Mouse (Mus musculus): ENCODE results near the gene Nup54.

Nup54 gene

DNA sequence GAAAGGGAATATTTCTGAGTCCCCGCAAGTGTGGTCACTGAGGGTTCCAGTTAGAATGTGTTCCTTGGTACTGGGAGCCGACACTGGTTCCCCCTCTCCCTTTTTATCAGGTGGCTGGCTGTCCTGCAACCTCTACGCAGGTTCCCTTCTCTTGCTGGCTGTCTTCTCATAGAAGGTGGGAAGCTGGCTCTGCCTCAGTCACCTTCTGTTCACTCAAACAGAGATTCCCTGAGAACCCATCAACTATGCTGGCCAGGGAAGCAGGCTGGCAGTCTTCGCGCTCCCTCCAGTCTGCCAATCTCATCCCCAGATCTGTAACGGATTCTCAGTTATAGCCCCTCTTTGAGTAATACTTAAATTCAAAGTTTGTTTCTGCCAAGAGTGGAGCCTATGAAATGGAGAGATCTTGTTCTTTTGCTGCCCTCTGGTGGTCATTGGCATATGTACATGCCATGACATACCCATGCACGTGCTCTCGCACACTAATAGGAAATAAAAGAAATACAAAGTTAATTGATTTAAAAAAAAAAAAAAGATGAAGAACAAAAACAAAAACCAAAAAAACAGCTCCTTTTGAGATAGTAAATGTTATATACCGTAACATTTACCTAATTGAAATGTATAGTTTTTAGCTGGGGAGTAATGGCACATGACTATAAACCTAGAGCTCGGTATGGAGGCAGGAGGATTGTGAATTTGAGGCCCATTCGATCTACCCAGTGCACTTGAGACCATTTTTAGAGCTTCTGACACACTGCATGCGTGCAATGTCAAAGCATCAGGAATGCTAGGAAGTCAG is 53.3 kb downstream of the Nup54 start:
- TF ChIP-seq CTCF (conservative IDR thresholded peaks at IDR 0.05; ENCODE audit: low read length) (peak; percentile 65), POU5F1 (IDR thresholded peaks at IDR 0.05; ENCODE audit: borderline replicate concordance, low read length) (no peak)
- no peak overlapping the region for H3K4me3 ChIP-seq (replicated peaks; ENCODE audit: low read length)
- H3K9me3 ChIP-seq (ENCODE audit: low read length) = no peaks in the 10 kb centered on the region
- no peaks in the 10 kb centered on the region for H3K27me3 ChIP-seq (ENCODE audit: insufficient read depth, low read length)
- no peaks in the 10 kb centered on the region for H3K36me3 ChIP-seq (ENCODE audit: insufficient read depth, low read length)
- peaks cover 15% of the 10 kb centered on the region for H3K4me1 ChIP-seq (replicated peaks; ENCODE audit: low read depth, low read length)

DNA sequence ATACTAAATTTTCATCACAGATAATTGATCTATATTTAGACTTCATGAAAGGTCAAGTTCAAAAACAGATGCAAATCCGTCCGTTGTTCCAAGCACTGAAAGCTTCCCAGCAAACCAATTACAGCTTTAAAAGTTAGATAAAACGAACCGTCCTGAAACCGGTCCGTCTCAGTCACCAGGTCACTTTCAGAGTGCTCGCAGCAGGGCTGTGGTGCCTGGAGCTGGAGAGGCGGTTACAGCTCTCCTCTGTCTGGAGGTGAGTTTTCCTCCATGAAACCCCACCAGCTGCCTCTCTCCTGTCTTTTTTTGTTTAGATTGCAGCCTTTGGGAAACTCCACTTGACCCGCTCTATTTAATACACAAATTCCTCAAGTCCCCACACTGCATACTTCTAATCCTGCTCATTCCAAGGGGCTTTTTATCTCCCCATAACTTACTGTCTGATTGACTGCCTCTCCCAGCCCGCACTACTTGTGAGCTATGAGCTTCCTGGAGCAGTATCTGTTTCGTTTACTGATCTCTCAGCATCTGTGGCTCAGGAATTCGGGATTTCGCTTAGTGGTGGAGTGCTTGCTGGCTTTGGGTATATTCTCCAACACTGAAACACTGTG is 58.1 kb downstream of the Nup54 start:
- Histone ChIP-seq H3K27me3 (ENCODE audit: insufficient read depth, low read length) (peaks cover 18% of the 10 kb centered on the region), H3K4me3 (replicated peaks; ENCODE audit: low read length) (no peak overlapping the region), H3K9me3 (ENCODE audit: low read length) (no peaks in the 10 kb centered on the region), H3K36me3 (ENCODE audit: insufficient read depth, low read length) (no peaks in the 10 kb centered on the region), H3K4me1 (replicated peaks; ENCODE audit: low read depth, low read length) (peaks cover 11% of the 10 kb centered on the region; the same call in 1 of the 2 replicates)
- no peak for TF ChIP-seq POU5F1 (IDR thresholded peaks at IDR 0.05; ENCODE audit: borderline replicate concordance, low read length)
- no peak for TF ChIP-seq NANOG (IDR thresholded peaks at IDR 0.05; ENCODE audit: borderline replicate concordance, low read length)
- no peak for TF ChIP-seq CTCF (conservative IDR thresholded peaks at IDR 0.05; ENCODE audit: low read length)

DNA sequence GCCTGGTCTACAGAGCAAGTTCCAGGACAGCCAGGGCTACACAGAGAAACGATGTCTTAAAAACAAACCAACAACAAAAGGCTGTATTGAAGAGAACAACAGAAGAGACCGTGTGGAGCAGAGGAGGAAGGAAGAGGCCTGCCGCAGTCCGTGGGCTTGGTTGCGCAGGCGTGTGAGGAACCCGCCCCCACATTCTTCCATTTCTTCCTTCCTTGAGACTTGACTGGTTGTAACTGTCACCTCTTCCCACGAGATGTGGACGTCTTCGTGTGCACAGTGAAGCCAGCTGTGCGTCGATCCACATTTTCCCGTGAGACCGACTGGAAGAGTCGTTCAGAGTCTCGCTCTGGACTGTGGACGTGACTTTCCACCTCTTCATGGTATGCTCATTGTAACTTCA is 59.7 kb downstream of the Nup54 start:
- Histone ChIP-seq H3K4me3 (replicated peaks; ENCODE audit: low read length) (no peak overlapping the region), H3K36me3 (ENCODE audit: insufficient read depth, low read length) (no peaks in the 10 kb centered on the region), H3K9me3 (ENCODE audit: low read length) (no peaks in the 10 kb centered on the region), H3K27me3 (ENCODE audit: insufficient read depth, low read length) (peaks cover 21% of the 10 kb centered on the region), H3K4me1 (replicated peaks; ENCODE audit: low read depth, low read length) (peaks cover 12% of the 10 kb centered on the region)
- TF ChIP-seq POU5F1 (IDR thresholded peaks at IDR 0.05; ENCODE audit: borderline replicate concordance, low read length) = no peak
- no peak for TF ChIP-seq NANOG (IDR thresholded peaks at IDR 0.05; ENCODE audit: borderline replicate concordance, low read length)
- no peak for TF ChIP-seq CTCF (conservative IDR thresholded peaks at IDR 0.05; ENCODE audit: low read length)

DNA sequence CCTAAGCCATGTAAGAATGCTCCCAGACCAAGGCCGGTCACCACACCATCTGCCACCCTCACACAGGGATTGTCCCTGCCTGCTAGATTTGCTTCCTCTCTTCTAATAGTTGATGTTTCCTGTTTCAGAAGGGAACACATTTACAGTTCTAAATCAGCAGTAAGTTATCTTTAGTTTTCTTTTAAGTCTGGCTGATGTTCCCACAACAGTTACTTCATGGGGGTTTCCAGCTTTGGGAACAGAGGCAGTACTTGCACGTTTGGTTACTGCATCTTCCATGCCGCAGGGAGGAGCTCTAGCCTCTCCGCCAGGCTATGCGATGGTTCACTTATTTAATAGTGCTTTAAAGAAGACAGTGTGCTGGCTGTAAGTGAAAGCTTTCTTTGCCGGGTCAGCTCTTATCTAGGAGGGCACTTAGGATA is 60.3 kb downstream of the Nup54 start:
- Histone ChIP-seq H3K4me1 (replicated peaks; ENCODE audit: low read depth, low read length) (peaks cover 12% of the 10 kb centered on the region), H3K4me3 (replicated peaks; ENCODE audit: low read length) (no peak overlapping the region), H3K9me3 (ENCODE audit: low read length) (no peaks in the 10 kb centered on the region), H3K36me3 (ENCODE audit: insufficient read depth, low read length) (no peaks in the 10 kb centered on the region), H3K27me3 (ENCODE audit: insufficient read depth, low read length) (peaks cover 21% of the 10 kb centered on the region)
- TF ChIP-seq CTCF (conservative IDR thresholded peaks at IDR 0.05; ENCODE audit: low read length) (no peak), NANOG (IDR thresholded peaks at IDR 0.05; ENCODE audit: borderline replicate concordance, low read length) (no peak), POU5F1 (IDR thresholded peaks at IDR 0.05; ENCODE audit: borderline replicate concordance, low read length) (no peak)

DNA sequence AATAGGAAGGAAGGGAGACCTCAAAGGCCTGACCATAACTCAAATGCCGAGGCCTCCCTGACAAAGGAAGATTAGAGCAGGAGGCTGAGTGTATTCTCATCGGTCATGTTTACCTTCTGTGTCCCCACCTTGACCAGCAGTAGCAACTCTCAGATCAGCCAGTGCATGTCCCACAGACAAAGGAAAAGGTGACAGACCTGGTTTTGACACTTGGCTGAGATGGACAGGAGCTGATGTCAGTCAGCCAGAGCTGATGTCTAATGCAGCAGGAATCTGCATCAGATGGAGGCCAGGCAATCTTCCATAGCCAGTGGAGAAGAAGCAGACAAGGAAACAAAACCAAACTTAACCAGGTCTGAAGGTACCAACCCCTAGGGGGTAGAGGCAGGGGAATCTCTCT is 62.4 kb downstream of the Nup54 start:
- Histone ChIP-seq H3K36me3 (ENCODE audit: insufficient read depth, low read length) (no peaks in the 10 kb centered on the region), H3K27me3 (ENCODE audit: insufficient read depth, low read length) (peaks cover 24% of the 10 kb centered on the region), H3K9me3 (ENCODE audit: low read length) (no peaks in the 10 kb centered on the region), H3K4me3 (replicated peaks; ENCODE audit: low read length) (no peak overlapping the region), H3K4me1 (replicated peaks; ENCODE audit: low read depth, low read length) (peaks cover 12% of the 10 kb centered on the region)
- TF ChIP-seq CTCF (conservative IDR thresholded peaks at IDR 0.05; ENCODE audit: low read length) (no peak), NANOG (IDR thresholded peaks at IDR 0.05; ENCODE audit: borderline replicate concordance, low read length) (no peak), POU5F1 (IDR thresholded peaks at IDR 0.05; ENCODE audit: borderline replicate concordance, low read length) (no peak)

DNA sequence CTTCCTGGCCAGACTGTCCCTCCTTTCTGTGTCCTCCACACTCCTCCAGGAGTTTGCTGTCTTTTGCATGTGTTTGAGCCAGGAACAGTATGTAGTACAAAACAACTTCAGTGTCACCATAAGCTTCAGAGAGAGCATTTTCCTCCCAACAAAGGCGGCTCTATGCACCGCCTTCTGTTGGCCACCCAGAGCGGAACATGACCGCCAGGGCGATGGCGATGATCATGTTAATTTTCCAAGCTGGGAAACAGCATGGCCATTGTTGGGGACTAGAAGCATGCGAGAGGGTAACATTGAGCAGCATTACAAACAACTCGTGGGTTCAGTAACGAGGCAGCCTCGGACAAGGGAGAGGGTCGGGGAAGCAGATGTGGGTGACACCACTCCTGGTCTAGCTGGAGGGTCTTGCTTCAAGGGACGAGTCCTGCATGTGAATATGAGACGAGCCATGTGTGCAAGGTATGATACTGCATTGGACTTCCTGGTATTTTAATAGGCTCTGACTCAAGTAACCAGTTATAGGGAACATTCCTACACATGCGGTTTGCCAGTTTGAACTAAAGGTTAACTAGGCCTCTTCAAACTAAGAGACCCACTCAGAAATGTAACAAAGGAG is 63.5 kb downstream of the Nup54 start:
- Histone ChIP-seq H3K4me3 (replicated peaks; ENCODE audit: low read length) (0 out of 2 replicates have a peak overlapping the region, but pooled peaks have one; percentile 32), H3K36me3 (ENCODE audit: insufficient read depth, low read length) (no peaks in the 10 kb centered on the region), H3K9me3 (ENCODE audit: low read length) (no peaks in the 10 kb centered on the region), H3K4me1 (replicated peaks; ENCODE audit: low read depth, low read length) (peaks cover 7% of the 10 kb centered on the region), H3K27me3 (ENCODE audit: insufficient read depth, low read length) (peaks cover 24% of the 10 kb centered on the region)
- TF ChIP-seq POU5F1 (IDR thresholded peaks at IDR 0.05; ENCODE audit: borderline replicate concordance, low read length) = no peak
- no peak for TF ChIP-seq CTCF (conservative IDR thresholded peaks at IDR 0.05; ENCODE audit: low read length)
- TF ChIP-seq NANOG (IDR thresholded peaks at IDR 0.05; ENCODE audit: borderline replicate concordance, low read length) = no peak

DNA sequence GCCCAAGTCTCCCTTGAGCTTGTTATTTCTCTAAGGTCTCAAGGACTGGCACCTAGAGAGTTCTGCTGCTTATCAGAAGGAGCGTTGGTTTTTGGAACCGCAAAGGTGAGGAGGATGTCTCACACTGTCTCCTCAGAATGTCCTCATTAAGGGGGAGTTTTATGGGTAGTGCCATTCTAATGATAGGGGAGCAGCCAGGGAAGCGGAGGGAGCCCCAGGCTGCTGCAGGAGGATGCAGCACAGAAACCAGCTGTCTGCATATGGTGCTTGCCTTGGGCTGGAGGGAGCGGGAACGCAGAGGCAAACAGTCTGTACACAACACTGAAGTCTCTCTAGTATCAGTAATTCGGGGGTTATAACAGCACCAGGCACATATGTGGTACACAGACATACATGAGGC is 64.1 kb downstream of the Nup54 start:
- no peaks in the 10 kb centered on the region for H3K36me3 ChIP-seq (ENCODE audit: insufficient read depth, low read length)
- TF ChIP-seq NANOG (IDR thresholded peaks at IDR 0.05; ENCODE audit: borderline replicate concordance, low read length) (no peak), POU5F1 (IDR thresholded peaks at IDR 0.05; ENCODE audit: borderline replicate concordance, low read length) (no peak), CTCF (conservative IDR thresholded peaks at IDR 0.05; ENCODE audit: low read length) (no peak)
- H3K27me3 ChIP-seq (ENCODE audit: insufficient read depth, low read length) = peaks cover 21% of the 10 kb centered on the region
- peaks cover 7% of the 10 kb centered on the region for H3K4me1 ChIP-seq (replicated peaks; ENCODE audit: low read depth, low read length)
- no peaks in the 10 kb centered on the region for H3K9me3 ChIP-seq (ENCODE audit: low read length)
- H3K4me3 ChIP-seq (replicated peaks; ENCODE audit: low read length) = 0 out of 2 replicates have a peak overlapping the region, but pooled peaks have one; percentile 32

DNA sequence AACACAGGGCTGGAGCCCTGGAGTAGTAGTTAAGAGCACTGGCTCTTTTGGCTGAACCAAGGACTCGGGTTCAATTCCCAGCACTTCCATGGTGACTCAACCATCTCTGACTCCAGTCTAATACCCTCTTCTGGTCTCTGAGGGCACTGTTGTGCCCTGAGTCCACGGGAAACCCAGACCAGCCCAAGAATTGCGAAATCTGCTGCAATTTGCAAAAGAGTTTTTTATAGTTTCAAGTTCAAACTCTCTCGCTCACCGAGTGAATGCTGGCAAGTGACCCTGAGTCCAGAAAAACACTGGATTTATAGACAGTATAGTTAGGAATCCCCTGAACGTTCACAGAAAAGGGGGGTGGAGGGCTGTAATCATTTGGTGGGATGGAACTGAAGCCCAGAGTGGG is 64.6 kb downstream of the Nup54 start:
- TF ChIP-seq POU5F1 (IDR thresholded peaks at IDR 0.05; ENCODE audit: borderline replicate concordance, low read length) (no peak), NANOG (IDR thresholded peaks at IDR 0.05; ENCODE audit: borderline replicate concordance, low read length) (no peak), CTCF (conservative IDR thresholded peaks at IDR 0.05; ENCODE audit: low read length) (no peak)

More for the DNA sequence above, 64.6 kb downstream of the Nup54 start:
- H3K4me3 ChIP-seq (replicated peaks; ENCODE audit: low read length) = no peak overlapping the region
- no peaks in the 10 kb centered on the region for H3K36me3 ChIP-seq (ENCODE audit: insufficient read depth, low read length)
- no peaks in the 10 kb centered on the region for H3K9me3 ChIP-seq (ENCODE audit: low read length)
- H3K4me1 ChIP-seq (replicated peaks; ENCODE audit: low read depth, low read length) = peaks cover 7% of the 10 kb centered on the region
- H3K27me3 ChIP-seq (ENCODE audit: insufficient read depth, low read length) = peaks cover 18% of the 10 kb centered on the region
